Mouse (Mus musculus): ENCODE measurements at regions not wholly inside any gene's neighbourhood (a gene's known extent, or its start where the extent isn't known, plus 50 kb on each side); places are given as distances from the start of the nearest gene placed in this dataset.
"Not testable (repeated sequence)": the region's sequence is repeated elsewhere in the genome, so short reads cannot be mapped to it uniquely, and the experiment has no call there.

- no peak for DNase-seq (ENCODE audit: low spot score)
Measured at GRCm38 (mm10) chr4:45647514-45647913, 115.2 kb upstream of the Shb start.

DNA sequence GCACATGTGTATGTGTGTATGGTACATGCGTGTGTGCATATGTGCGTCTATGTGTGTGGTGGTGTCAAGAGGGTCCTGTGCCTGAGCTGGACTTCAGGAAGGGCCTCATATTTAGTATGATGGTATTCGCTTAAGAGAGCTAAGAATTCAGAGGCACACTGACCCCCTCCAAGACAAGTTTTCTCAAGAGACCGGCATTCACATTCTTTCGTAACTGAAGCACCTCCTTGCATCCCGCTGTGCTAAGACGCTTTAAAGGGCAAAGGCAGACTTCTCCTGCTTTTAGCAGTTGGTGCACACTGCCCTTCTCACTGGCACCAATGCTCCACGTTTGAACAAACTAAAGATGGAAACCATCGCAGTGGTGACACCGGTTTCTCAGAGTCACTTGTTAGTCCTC is 110.3 kb upstream of the Shb start:
- DNase-seq (ENCODE audit: low spot score): no peak

- no peak for DNase-seq (ENCODE audit: low spot score)
Measured at GRCm38 (mm10) chr4:45641272-45641671, 109.0 kb upstream of the Shb start.

GRCm38 (mm10) chr4:45640713-45641112 is 108.4 kb upstream of the Shb start:
- DNase-seq (ENCODE audit: low spot score): no peak

- no peak for DNase-seq (ENCODE audit: low spot score)
Measured at GRCm38 (mm10) chr4:45639397-45640034, 107.2 kb upstream of the Shb start.

DNA sequence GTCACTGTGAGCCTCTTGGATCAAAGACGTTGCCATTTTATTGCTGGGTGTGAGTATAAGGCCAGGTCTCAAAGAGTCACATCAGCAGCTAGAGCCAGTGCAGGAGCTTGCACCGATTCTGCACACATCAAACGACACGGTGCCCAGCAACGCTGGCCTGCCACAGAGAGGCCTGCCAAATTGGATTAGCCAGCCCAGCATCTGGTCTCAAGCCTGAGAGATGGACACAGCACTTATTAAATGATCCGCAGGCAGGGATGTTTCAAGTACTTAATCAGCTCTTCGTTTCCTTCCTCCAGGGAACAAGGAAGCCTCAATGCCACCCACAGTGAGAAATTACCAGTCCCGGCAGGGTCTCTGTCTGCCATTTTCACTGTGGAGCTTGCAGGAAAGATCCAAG is 106.1 kb upstream of the Shb start:
- no peak for DNase-seq (ENCODE audit: low spot score)

DNA sequence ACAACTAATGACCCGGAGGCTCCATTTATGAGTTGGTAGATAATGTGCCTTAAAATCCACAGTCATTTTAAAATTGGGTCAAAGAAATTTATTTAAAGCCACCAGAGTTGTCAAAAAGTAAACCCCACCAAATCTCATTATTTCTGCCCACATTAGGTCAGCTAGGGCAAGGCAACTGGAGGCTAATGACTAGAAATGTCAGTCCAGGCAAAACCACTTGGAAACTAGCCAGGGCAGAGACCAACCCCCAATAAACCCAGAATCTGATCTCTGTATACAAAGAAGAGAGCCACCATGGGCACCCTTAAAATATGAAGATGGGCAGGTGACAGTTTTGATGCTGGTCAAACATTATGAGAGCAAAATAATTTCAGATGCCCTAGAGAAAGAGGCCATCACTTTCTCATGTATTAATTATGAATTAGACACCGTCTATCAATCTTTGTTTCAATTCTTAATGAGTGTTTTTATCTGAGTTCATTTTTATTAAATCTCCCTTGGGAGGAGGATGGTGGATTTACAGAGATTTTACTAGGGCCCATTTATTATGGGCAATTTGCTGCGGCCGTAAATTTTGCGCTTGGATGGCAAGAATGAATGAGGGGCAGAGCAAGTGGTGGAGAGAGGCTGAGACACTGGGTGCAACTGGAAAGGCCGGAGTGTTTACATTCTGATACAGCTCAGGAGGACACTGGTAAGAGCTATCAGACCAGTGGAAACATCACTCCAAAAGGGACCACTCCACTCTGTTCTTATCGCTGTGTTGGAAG is 99.2 kb upstream of the Shb start:
- DNase-seq (ENCODE audit: low spot score): no peak

- DNase-seq (ENCODE audit: low spot score): no peak
Measured at GRCm38 (mm10) chr4:45625633-45626032, 93.4 kb upstream of the Shb start.

- DNase-seq (ENCODE audit: low spot score): no peak
Measured at GRCm38 (mm10) chr4:45622017-45622416, 89.7 kb upstream of the Shb start.

GRCm38 (mm10) chr4:45617126-45617525 is 84.9 kb upstream of the Shb start:
- no peak for DNase-seq (ENCODE audit: low spot score)

- DNase-seq (ENCODE audit: low spot score): not testable (repeated sequence)
Measured at GRCm38 (mm10) chr4:45613498-45613897, 81.2 kb upstream of the Shb start.

DNA sequence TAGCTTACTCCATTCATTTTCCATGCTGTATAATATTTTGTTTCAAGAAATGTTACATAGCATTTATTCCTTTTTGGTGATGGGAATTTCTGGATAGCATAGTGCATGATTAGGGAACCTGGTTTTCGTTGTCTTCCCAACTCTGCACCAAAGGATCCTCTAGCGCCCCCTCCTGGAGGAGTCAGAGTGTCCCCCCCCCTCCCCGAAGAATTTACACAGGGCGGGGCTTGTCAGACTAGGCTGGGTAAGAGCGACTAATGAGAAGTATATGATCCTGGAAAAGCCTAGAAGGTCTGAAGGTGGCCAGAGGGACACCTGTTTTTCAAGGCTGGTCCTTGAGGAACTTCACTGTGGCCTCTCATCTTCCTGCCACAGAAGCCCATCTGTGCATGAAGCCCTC is 79.9 kb upstream of the Shb start:
- peak; percentile 48 for DNase-seq (ENCODE audit: low spot score)

DNA sequence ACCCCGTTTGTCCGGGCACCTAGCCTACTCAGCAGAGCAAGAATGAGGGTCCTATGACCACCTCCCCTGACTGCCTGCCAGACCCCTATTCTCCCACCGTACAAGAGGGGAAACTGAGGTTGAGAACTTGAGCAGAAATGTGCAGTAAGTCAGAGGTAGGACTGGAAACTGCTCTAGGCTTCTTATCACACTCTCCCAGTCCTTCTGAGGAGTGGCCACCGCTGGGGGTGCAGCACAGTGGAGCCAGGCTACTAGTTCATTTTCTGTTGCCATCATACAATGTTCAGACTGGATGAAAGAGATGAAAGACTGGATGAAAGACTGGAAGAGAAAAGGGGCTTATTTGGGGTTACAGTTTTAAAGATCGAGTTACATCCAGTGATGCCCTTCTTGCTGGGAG is 78.7 kb upstream of the Shb start:
- DNase-seq (ENCODE audit: low spot score): no peak

DNA sequence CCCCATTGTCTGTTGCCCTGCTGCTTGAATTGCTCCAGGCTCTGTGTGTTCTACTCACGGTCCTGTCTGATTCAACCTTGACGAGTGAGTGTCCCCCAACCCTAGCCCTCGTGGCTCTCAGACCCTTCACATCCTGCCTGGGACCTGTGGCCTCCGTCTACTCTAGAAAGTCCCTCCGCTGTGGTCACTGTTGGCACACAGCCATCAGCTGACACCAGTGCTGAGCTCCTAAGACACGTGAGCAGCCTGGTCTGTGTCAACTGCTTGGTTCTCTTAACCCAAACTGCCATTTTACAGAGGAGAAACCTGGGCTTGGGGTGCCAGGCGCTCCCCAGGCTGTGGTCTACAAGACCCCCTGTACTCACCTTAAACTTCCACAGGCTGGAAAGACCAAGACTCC is 74.3 kb upstream of the Shb start:
- DNase-seq (ENCODE audit: low spot score): no peak

DNA sequence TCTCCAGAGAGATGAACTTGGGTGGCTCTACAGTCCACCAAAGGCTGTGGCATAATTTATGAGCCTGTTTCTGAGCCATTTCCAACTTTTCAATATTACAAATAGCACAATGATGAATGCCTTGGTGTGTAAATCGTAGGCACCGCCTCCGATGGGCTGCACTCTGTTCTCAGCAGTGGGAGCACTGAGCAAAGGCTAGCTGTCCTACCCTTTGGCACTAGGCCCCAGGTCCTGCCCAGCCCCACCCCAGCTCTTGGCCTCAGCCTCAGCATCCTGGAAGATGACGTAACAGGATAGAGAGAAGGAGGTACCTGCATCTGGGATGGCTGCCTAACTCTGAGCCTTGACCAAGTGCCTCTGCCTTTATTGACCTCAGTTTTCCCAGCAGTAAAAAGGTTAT is 73.4 kb upstream of the Shb start:
- DNase-seq (ENCODE audit: low spot score): no peak

DNA sequence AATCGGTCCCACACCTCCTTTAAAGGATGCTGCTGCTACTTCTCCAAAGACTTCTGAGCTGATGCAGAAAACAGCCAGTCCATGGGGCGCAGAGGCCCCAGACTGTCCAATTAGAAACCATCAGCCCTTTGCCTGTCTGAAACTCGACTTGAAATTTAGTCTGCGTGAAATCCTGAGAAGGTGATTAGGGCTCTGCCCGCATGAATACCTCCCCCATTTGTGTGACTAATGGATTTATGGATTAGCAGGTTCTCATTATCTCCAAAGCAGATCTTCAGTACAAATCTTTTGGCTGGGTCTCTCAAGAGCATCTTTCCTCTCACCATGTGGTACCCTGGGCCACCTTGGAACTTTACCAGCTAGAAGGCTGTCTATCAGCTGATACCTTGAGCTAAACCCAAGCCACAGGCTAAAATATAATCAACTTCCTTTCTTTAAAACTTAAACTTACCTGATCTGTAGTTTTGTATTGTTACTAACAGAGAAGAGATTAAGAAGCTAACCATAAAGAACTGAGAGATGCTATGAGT is 72.1 kb upstream of the Shb start:
- DNase-seq (ENCODE audit: low spot score): no peak

DNA sequence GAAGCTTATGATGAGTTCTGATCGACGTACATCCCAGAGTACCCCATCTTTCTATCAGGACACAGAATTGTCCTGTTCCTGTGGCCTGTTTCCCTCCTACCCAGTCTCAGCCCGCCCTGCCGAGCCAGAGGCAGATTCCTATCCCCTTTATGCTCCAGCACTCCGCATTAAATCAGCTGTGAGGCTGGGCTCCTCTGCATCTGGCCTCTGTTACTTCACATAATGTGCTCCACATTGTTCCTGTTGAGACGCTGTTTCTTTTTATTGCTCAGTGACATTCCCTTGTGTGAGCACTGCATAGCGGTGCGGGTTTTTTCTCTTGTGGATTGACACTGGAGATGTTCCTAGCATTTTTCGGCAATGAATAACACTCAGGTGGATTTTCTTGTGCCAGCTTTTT is 68.2 kb upstream of the Shb start:
- no peak for DNase-seq (ENCODE audit: low spot score)

DNA sequence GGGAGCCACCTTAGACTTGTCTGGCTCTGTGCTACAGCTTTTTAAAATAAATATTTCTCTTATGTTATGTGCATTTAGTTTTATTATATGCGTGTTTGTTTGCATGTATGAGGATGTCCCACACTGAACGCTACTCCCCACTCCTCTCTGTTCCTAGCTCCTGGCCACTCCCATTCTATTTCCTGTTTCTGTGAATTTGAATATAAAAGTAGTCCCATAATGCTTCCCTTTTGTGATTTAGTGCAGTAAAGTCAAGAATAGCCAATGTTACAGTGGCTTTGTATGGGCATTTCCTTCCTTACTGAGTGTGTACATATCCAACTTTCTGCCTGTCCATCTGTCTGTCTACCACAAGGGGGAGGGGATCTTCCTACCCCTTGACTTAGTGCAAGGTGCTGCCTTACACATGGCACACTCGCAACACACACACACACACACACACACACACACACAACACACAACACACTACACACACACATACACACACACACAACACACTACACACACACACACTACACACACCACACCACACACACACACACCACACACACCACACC is 61.2 kb upstream of the Shb start:
- DNase-seq (ENCODE audit: low spot score): no peak

DNA sequence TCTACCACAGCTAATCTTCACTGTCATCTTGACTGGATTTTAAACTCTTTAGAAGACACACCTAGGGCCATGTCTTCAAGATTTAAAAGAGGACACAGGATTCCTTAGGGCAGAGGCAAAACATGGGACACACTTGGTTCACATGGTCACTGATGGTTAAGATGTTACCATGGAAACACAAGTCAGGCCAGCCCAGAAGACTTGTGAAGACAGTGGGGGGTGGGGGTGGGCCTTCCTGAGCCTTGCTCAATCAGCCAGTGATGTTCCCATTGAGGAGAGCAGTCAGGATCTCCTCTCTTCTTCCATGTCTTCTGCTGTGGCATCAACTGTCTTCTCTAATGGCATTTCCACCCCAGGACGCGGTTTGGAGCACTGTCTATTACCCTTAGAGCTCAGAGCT is 60.5 kb upstream of the Shb start:
- DNase-seq (ENCODE audit: low spot score): no peak

GRCm38 (mm10) chr4:45591405-45592315 is 59.4 kb upstream of the Shb start:
- no peak for DNase-seq (ENCODE audit: low spot score)

DNA sequence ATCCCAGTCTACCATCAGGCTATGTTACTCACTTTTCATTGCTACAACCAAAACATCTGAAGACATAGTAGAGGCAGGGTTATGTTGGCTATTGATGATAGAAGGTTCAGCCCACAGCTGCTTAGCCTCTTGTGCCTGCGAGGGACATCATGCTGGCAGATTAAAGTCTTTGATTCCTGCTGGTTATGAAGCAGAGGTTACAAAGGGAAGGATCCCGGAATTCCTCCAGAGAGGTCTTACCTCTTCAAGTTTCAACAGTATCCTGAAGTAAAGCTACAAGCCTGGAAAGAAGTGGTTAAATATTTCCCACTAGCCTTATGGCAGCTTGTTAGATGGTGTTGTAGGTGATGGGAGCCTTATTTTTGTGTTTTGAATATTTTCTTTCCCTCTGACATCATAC is 58.6 kb upstream of the Shb start:
- DNase-seq (ENCODE audit: low spot score): no peak

GRCm38 (mm10) chr4:45588322-45588721 is 56.1 kb upstream of the Shb start:
- DNase-seq (ENCODE audit: low spot score): no peak
